Mouse (Mus musculus) lung, embryonic 16.5 days (tissue): ENCODE results near the gene Treml1. TPM values are rescaled to one million over a fixed set of nuclear protein-coding genes. Genes with fewer than 3 reads are reported as not detected.
"Not testable (repeated sequence)": the region's sequence is repeated elsewhere in the genome, so short reads cannot be mapped to it uniquely, and the experiment has no call there.

ENCODE experiments used
- ATAC-seq: fragments of 200-750 bp; cut with Nextera tagmentation; 2 replicates; pipeline ENCODE4 v1.8.0; 2017; ENCODE audit warnings: low read depth, mild to moderate bottlenecking, moderate library complexity
- H3K27ac ChIP-seq: fragments of 300-500 bp; sonication (generic); 2 replicates; pipeline ENCODE4 v1.5.1; 2014; ENCODE audit warnings: mild to moderate bottlenecking, control low read depth, low read length
- H3K27me3 ChIP-seq: fragments of 300-500 bp; sonication (generic); 2 replicates; pipeline ENCODE4 v1.6.1; 2014; ENCODE audit warnings: low read depth, low read length, mixed read lengths; ENCODE audit not compliant: control insufficient read depth, insufficient read depth
- H3K36me3 ChIP-seq: fragments of 300-500 bp; sonication (generic); 2 replicates; pipeline ENCODE4 v1.6.1; 2014; ENCODE audit warnings: low read length; ENCODE audit not compliant: control insufficient read depth, insufficient read depth
- H3K4me1 ChIP-seq: fragments of 300-500 bp; sonication (generic); replicated peaks from 2 replicates; pipeline ENCODE4 v1.6.1; 2014; ENCODE audit warnings: low read length, mixed read lengths; ENCODE audit not compliant: control insufficient read depth, insufficient read depth
- H3K4me2 ChIP-seq: fragments of 300-500 bp; sonication (generic); 2 replicates; pipeline ENCODE4 v1.6.1; 2014; ENCODE audit warnings: low read depth, low read length, control low read depth
- H3K4me3 ChIP-seq: fragments of 300-500 bp; sonication (generic); 2 replicates; pipeline ENCODE4 v1.5.1; 2014; ENCODE audit warnings: mild to moderate bottlenecking, low read length, control low read depth
- H3K9ac ChIP-seq: fragments of 300-500 bp; sonication (generic); 2 replicates; pipeline ENCODE4 v1.6.1; 2014; ENCODE audit warnings: low read length, control low read depth
- H3K9me3 ChIP-seq: fragments of 300-500 bp; sonication (generic); 2 replicates; pipeline ENCODE4 v1.6.1; 2016; ENCODE audit warnings: low read length; ENCODE audit not compliant: control insufficient read depth
- WGBS: fragments of 180-500 bp; shearing (Covaris S2); extraction: QIAGEN DNeasy Blood & Tissue Kit; methylation state at CpG from one replicate; pipeline ENCODE4 v1.1.7; 2014; 5-methylcytosine and 5-hydroxymethylcytosine counted together
- polyA plus RNA-seq: library from polyadenylated mRNA; unstranded; fragments of >200 nt; fragmentation: Nextera tagmentation; extraction: Ambion mirVana; gene quantifications from 2 replicates; pipeline ENCODE4 v1.2.1, GENCODE M21; 2015

Treml1 gene
- 2.3 and 2.6 TPM in 2 replicates for polyA plus RNA-seq

GRCm38 (mm10) chr17:48359616-48360015, at the start of gene Treml1:
Gene Treml1, plus strand, starts transcription at chr17:48359916.
- ATAC-seq: no peak
- Histone ChIP-seq H3K4me3 (no peak within 1 kb of the TSS), H3K27me3 (no peaks in the 10 kb centered on the region), H3K4me2 (no peak within 1 kb of the TSS), H3K27ac (no peak within 1 kb of the TSS), H3K36me3 (no peaks in the 10 kb centered on the region), H3K9ac (no peak within 1 kb of the TSS), H3K9me3 (no peaks in the 10 kb centered on the region), H3K4me1 (no peaks in the 10 kb centered on the region)
- WGBS: 71% methylated on average over 7 of the region's 7 CpGs

- Histone ChIP-seq H3K4me3 (no peak overlapping the region), H3K4me2 (no peak overlapping the region), H3K4me1 (no peaks in the 10 kb centered on the region), H3K9ac (no peak overlapping the region), H3K36me3 (no peaks in the 10 kb centered on the region), H3K27me3 (no peaks in the 10 kb centered on the region), H3K27ac (no peak overlapping the region), H3K9me3 (no peaks in the 10 kb centered on the region)
- 75% methylated on average over 2 of the region's 2 CpGs for WGBS
- ATAC-seq: no peak
These were observed 47.6 kb upstream of the Treml1 start for GRCm38 (mm10) chr17:48312124-48312523.

GRCm38 (mm10) chr17:48315905-48316579, 43.7 kb upstream of the Treml1 start, which contains the start of gene B430306N03Rik:
Gene B430306N03Rik, plus strand, starts transcription at chr17:48316141.
- H3K27me3 ChIP-seq, H3K4me3 ChIP-seq, ATAC-seq, H3K4me1 ChIP-seq, H3K4me2 ChIP-seq, H3K27ac ChIP-seq, H3K36me3 ChIP-seq, H3K9ac ChIP-seq, H3K9me3 ChIP-seq: not testable (repeated sequence)
- 82% methylated on average over 3 of the region's 3 CpGs for whole genome bisulfite sequencing

GRCm38 (mm10) chr17:48318686-48319085, 41.0 kb upstream of the Treml1 start:
- Histone ChIP-seq H3K9ac (no peak overlapping the region), H3K27ac (no peak overlapping the region), H3K9me3 (no peaks in the 10 kb centered on the region), H3K4me1 (no peaks in the 10 kb centered on the region), H3K4me3 (no peak overlapping the region), H3K4me2 (no peak overlapping the region), H3K36me3 (no peaks in the 10 kb centered on the region), H3K27me3 (no peaks in the 10 kb centered on the region)
- WGBS: 93% methylated on average over 1 of the region's 1 CpGs
- ATAC-seq: no peak

GRCm38 (mm10) chr17:48321279-48321678, 38.4 kb upstream of the Treml1 start:
- ATAC-seq: no peak
- Histone ChIP-seq H3K9ac (no peak overlapping the region), H3K4me1 (no peaks in the 10 kb centered on the region), H3K4me2 (no peak overlapping the region), H3K36me3 (no peaks in the 10 kb centered on the region), H3K27me3 (no peaks in the 10 kb centered on the region), H3K9me3 (no peaks in the 10 kb centered on the region), H3K27ac (no peak overlapping the region), H3K4me3 (no peak overlapping the region)
- WGBS: 61% methylated on average over 2 of the region's 2 CpGs

GRCm38 (mm10) chr17:48323236-48323635, 36.5 kb upstream of the Treml1 start:
- H3K9ac ChIP-seq: no peak overlapping the region
- H3K9me3 ChIP-seq: no peaks in the 10 kb centered on the region
- WGBS: 68% methylated on average over 3 of the region's 3 CpGs
- ATAC-seq: no peak
- H3K4me2 ChIP-seq: no peak overlapping the region
- no peak overlapping the region for H3K4me3 ChIP-seq
- H3K36me3 ChIP-seq: no peaks in the 10 kb centered on the region
- H3K27ac ChIP-seq: no peak overlapping the region
- H3K27me3 ChIP-seq: no peaks in the 10 kb centered on the region
- no peaks in the 10 kb centered on the region for H3K4me1 ChIP-seq

- H3K4me3 ChIP-seq: no peak overlapping the region
- ATAC-seq: no peak
- WGBS: 73% methylated on average over 5 of the region's 5 CpGs
These were observed 35.5 kb upstream of the Treml1 start for GRCm38 (mm10) chr17:48324258-48324657.

GRCm38 (mm10) chr17:48325093-48325492, 34.6 kb upstream of the Treml1 start:
- Histone ChIP-seq H3K36me3 (no peaks in the 10 kb centered on the region), H3K4me1 (no peaks in the 10 kb centered on the region), H3K9ac (no peak overlapping the region), H3K27ac (no peak overlapping the region), H3K27me3 (no peaks in the 10 kb centered on the region), H3K9me3 (no peaks in the 10 kb centered on the region), H3K4me2 (no peak overlapping the region), H3K4me3 (no peak overlapping the region)
- ATAC-seq: no peak
- 93% methylated on average over 6 of the region's 6 CpGs for WGBS

More at GRCm38 (mm10) chr17:48324258-48324657, 35.5 kb upstream of the Treml1 start:
- Histone ChIP-seq H3K36me3 (no peaks in the 10 kb centered on the region), H3K27ac (no peak overlapping the region), H3K4me1 (no peaks in the 10 kb centered on the region), H3K9ac (no peak overlapping the region), H3K9me3 (no peaks in the 10 kb centered on the region), H3K4me2 (no peak overlapping the region), H3K27me3 (no peaks in the 10 kb centered on the region)

GRCm38 (mm10) chr17:48325638-48326037, 34.1 kb upstream of the Treml1 start:
- whole genome bisulfite sequencing: 63% methylated on average over 11 of the region's 11 CpGs
- no peaks in the 10 kb centered on the region for H3K27me3 ChIP-seq
- no peak overlapping the region for H3K4me2 ChIP-seq

More at GRCm38 (mm10) chr17:48325638-48326037, 34.1 kb upstream of the Treml1 start:
- Histone ChIP-seq H3K27ac (no peak overlapping the region), H3K9ac (no peak overlapping the region), H3K4me1 (no peaks in the 10 kb centered on the region), H3K4me3 (no peak overlapping the region), H3K36me3 (no peaks in the 10 kb centered on the region), H3K9me3 (no peaks in the 10 kb centered on the region)
- no peak for ATAC-seq
